Mouse (Mus musculus): ENCODE measurements around the gene Ryr3. TPM values are rescaled to one million over a fixed set of nuclear protein-coding genes. Genes with fewer than 3 reads are reported as not detected.

The Ryr3 gene
- polyA plus RNA-seq, 1 experiment from 2014 or later, result 2.1 TPM

DNA sequence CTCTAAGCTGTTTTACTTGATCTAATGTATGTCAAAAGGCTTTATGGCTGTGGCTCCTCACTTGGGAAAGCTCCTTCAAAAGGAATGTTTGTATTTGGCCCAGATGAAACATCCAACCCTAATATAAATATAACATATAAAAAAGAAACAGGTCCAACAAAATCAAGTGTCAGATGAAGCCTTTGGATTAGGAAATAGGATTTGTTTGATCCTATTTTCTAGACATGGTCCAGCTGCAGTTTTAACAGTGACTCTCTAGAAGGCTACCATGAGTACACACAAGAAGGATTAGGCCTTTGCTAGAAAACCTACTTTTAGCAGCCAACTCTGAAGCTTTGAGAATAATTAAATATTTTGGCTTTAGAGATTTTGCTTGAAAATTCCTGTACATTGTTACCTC is 38.8 kb downstream of the Ryr3 start:
- 0 out of 2 replicates have a peak, but pooled peaks cover 6% of the 10 kb centered on the region for H3K4me1 ChIP-seq (replicated peaks)
- no peak overlapping the region for H3K4me2 ChIP-seq (replicated peaks)
- no peak for ATAC-seq
- no peak overlapping the region for H3K9ac ChIP-seq (replicated peaks)
- no peak overlapping the region for H3K27ac ChIP-seq
- no peaks in the 10 kb centered on the region for H3K27me3 ChIP-seq
- H3K4me3 ChIP-seq (replicated peaks), result no peak overlapping the region
- H3K9me3 ChIP-seq, result no peaks in the 10 kb centered on the region
- no peaks in the 10 kb centered on the region for H3K36me3 ChIP-seq

DNA sequence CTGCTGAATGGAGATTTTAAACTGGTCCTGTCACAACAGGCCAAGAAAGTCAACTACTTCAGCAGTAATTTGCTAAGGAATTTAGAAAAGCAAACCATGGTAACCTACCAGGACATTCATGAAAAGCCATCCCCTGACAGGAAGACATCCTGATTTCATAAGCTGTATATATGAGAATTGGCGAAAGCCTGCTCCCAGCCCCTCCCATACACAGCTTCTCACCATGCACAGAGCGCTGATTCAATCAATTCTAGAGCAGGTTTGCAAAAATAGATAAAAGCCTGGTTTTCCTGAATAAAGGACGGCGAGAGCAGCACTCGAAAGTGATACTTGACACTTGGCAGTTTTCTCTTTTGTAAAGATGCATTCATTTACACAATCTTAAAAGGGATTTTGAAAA is 40.6 kb downstream of the Ryr3 start:
- Histone ChIP-seq H3K4me3 (replicated peaks) (no peak overlapping the region), H3K4me2 (replicated peaks) (no peak overlapping the region), H3K9me3 (no peaks in the 10 kb centered on the region), H3K4me1 (replicated peaks) (0 out of 2 replicates have a peak, but pooled peaks cover 6% of the 10 kb centered on the region), H3K36me3 (no peaks in the 10 kb centered on the region), H3K27me3 (no peaks in the 10 kb centered on the region), H3K9ac (replicated peaks) (no peak overlapping the region), H3K27ac (no peak overlapping the region)
- WGBS, result 45% methylated on average over 5 of the region's 5 CpGs
- no peak for ATAC-seq

DNA sequence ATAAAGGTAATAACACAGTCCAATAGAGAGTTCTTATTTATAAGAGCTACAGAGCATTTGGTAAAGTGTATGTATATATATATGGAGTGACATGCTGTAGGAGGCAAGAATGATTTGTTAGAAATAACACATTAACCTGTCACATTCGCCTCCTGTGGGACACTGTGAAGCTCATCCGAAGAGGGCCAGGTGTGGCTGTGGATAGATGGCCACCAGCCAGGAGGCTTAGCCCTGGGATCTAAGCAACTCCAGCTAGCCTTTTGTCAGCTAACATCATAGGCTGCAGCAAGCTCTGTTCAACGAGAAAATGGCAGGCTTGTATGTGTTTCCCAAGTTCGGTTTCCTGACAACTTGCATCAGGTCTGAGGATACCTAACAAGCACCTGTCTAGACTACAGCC is 48.8 kb downstream of the Ryr3 start:
- 93% methylated on average over 4 of the region's 4 CpGs for WGBS
- Histone ChIP-seq H3K9ac (replicated peaks) (no peak overlapping the region), H3K4me1 (replicated peaks) (no peaks in the 10 kb centered on the region), H3K27ac (no peak overlapping the region), H3K27me3 (no peaks in the 10 kb centered on the region), H3K9me3 (no peaks in the 10 kb centered on the region), H3K36me3 (no peaks in the 10 kb centered on the region), H3K4me3 (replicated peaks) (no peak overlapping the region), H3K4me2 (replicated peaks) (no peak overlapping the region)
- ATAC-seq, result no peak

DNA sequence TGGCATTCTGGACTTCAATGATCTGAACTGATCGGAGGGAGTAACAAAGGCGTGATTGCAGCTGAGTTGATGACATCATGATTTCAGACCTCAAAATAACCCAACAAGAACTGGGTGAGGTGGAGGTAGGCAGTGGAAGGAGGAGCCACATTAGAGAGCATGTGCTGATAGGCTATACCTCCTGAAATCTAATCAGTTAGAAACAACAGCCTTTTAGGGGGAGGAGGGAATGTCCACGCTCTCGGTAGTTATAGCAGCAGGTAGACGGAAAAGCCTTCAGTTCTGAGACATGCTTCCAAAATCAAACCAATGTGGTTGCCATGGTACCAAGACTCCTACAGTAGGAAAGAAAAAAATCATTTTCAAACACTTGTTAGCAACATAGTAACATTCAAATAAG is 55.4 kb downstream of the Ryr3 start:
- 86% methylated on average over 5 of the region's 5 CpGs for WGBS
- no peak for ATAC-seq

DNA sequence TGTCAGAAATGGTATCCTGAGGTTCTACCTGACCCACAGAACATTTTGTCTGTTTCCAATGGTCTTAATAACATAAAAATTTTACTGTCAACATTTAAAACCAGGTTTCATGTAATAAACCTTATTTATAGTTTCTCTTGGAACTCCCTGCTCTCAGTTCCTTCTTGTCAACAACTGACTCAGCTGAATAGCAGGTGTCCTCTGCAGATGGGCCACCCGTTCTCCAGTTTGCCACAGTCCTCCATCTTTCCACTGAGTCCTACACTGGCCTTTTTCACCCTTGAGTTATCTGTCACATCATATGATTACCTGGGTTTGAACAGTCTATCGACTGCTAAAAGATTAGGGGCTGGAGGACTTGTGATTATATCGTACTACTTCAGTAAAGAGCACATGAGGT is 79.1 kb downstream of the Ryr3 start:
- Histone ChIP-seq H3K4me1 (replicated peaks) (no peaks in the 10 kb centered on the region), H3K4me3 (replicated peaks) (no peak overlapping the region), H3K36me3 (no peaks in the 10 kb centered on the region), H3K9ac (replicated peaks) (no peak overlapping the region), H3K4me2 (replicated peaks) (no peak overlapping the region), H3K9me3 (no peaks in the 10 kb centered on the region), H3K27me3 (no peaks in the 10 kb centered on the region), H3K27ac (no peak overlapping the region)
- ATAC-seq, result no peak
- 85% methylated on average over 3 of the region's 3 CpGs for WGBS

More for the DNA sequence above, 55.4 kb downstream of the Ryr3 start:
- Histone ChIP-seq H3K9ac (replicated peaks) (no peak overlapping the region), H3K4me1 (replicated peaks) (no peaks in the 10 kb centered on the region), H3K27me3 (no peaks in the 10 kb centered on the region), H3K9me3 (no peaks in the 10 kb centered on the region), H3K36me3 (no peaks in the 10 kb centered on the region), H3K4me3 (replicated peaks) (no peak overlapping the region), H3K4me2 (replicated peaks) (no peak overlapping the region), H3K27ac (no peak overlapping the region)

DNA sequence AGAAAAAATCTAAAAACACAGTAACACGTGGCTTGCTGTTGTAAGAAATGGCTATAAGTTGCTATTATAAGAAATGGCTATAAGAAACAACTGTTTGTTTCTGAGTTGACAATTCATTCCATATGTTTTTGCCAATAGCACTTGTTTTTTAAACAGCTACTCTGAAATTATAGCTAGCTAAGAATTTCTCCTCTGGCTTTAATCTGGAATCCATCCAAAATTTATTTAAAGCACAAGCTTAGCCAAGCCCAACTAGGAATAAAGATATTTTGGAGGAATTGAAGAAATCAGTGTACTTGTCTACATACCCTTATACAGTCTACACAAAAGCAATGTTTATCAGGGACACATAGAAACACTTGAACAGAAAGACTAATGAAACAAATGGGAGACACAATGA is 93.4 kb downstream of the Ryr3 start:
- no peak for ATAC-seq
- WGBS, result 79% methylated on average over 1 of the region's 1 CpGs
- Histone ChIP-seq H3K9ac (replicated peaks) (no peak overlapping the region), H3K4me2 (replicated peaks) (no peak overlapping the region), H3K36me3 (no peaks in the 10 kb centered on the region), H3K4me1 (replicated peaks) (no peaks in the 10 kb centered on the region), H3K9me3 (no peaks in the 10 kb centered on the region), H3K27ac (no peak overlapping the region), H3K27me3 (no peaks in the 10 kb centered on the region), H3K4me3 (replicated peaks) (no peak overlapping the region)

DNA sequence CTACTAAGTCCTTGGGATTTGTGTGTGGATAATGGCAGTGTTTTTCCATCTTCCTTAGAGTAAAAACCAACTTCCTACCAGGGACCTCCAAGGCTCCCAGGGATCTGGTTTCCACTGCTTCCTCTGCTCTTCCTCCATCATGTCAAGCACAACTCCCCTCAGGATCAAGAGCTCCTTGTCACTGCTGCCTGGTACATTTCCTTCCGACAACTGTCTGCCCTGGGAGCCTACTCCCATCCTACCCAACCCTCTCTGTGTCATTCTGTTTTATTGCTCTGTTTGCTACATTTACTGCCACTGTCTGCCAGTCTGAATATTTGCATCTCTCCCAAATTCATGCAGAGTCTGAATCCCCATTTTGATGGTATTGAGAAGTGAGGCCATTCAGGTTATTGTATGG is 97.8 kb downstream of the Ryr3 start:
- ATAC-seq, result no peak
- no peaks in the 10 kb centered on the region for H3K27me3 ChIP-seq
- 91% methylated on average over 1 of the region's 1 CpGs for WGBS
- H3K9me3 ChIP-seq, result no peaks in the 10 kb centered on the region
- H3K9ac ChIP-seq (replicated peaks), result no peak overlapping the region
- no peaks in the 10 kb centered on the region for H3K36me3 ChIP-seq
- H3K4me2 ChIP-seq (replicated peaks), result no peak overlapping the region
- H3K27ac ChIP-seq, result no peak overlapping the region
- no peaks in the 10 kb centered on the region for H3K4me1 ChIP-seq (replicated peaks)
- H3K4me3 ChIP-seq (replicated peaks), result no peak overlapping the region

DNA sequence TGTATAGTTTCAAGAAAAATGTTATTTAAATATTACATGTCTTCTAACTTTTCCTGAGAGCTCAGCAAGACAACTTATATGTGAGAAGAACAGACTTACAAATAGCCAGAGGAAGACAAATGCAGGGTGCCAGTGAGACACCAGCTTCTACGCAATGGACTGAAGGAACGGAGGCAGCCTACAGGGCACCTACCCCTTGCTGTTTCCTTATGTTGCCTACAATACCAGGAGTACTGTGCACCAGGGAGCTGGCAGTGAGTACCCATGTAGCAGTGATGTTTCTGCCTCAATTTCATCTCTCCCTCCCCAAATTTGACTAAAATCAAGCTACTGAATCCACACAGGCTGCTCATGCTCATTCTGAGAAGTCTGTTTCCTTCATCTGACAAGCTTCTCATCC is 100.1 kb downstream of the Ryr3 start:
- H3K27me3 ChIP-seq, result no peaks in the 10 kb centered on the region
- no peak overlapping the region for H3K9ac ChIP-seq (replicated peaks)
- no peak overlapping the region for H3K27ac ChIP-seq
- no peaks in the 10 kb centered on the region for H3K9me3 ChIP-seq
- WGBS, result 81% methylated on average over 2 of the region's 2 CpGs
- no peak for ATAC-seq
- no peaks in the 10 kb centered on the region for H3K4me1 ChIP-seq (replicated peaks)
- H3K36me3 ChIP-seq, result no peaks in the 10 kb centered on the region
- no peak overlapping the region for H3K4me3 ChIP-seq (replicated peaks)
- no peak overlapping the region for H3K4me2 ChIP-seq (replicated peaks)

DNA sequence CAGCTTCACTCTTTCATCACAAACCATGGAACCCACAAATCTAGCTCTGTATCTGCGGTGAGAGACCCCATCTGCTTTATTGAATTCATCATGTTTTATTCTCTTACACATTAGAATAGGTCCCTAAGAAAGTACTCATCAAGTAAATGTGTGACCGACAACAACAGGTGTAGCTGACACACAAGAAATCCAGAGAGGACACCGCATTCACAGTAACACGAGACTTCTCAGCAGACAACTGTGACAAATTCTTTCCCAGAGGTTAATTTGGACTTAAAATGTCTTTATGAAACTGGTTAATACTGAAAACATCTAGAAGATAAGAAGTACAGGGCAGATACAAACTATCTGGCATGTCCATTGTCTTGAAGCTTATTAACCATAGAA is 101.0 kb downstream of the Ryr3 start:
- Histone ChIP-seq H3K4me3 (replicated peaks) (no peak overlapping the region), H3K4me2 (replicated peaks) (no peak overlapping the region), H3K27ac (no peak overlapping the region), H3K36me3 (no peaks in the 10 kb centered on the region), H3K9ac (replicated peaks) (no peak overlapping the region), H3K4me1 (replicated peaks) (no peaks in the 10 kb centered on the region), H3K27me3 (no peaks in the 10 kb centered on the region), H3K9me3 (no peaks in the 10 kb centered on the region)
- 88% methylated on average over 4 of the region's 4 CpGs for WGBS
- no peak for ATAC-seq

DNA sequence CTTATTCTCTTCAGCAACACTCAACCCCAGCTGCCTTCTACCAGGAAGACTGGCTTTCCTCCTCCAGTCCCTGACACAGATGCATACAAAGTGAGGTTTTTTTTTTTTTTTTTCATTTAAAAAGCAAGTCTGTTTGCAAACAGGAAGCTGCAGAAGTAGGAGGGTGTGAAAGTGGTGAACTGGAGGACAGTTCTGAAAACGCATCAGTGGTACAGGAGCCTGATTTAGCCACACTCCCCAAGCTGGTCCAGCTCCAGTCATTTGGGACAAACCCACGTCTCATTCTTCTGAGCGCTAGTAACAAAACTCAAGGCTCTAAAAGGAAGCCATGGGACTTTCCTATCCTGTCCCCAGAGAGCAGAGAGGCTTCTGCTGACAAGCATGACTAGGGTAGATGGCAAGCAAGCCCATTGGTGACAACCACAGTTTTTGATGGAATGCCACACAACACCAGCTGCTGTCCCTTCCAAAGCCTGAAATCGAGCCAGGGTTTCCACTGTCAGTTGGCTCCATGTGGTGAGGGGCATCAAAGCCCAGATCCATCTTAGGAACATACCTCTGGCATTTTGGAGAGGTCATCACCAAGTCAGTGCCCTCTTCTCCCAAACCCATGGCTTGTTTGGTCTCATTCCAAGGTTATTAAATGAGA is 101.5 kb downstream of the Ryr3 start:
- H3K27ac ChIP-seq, result no peak overlapping the region
- H3K4me3 ChIP-seq (replicated peaks), result no peak overlapping the region
- no peaks in the 10 kb centered on the region for H3K9me3 ChIP-seq
- 92% methylated on average over 4 of the region's 4 CpGs for WGBS
- H3K36me3 ChIP-seq, result no peaks in the 10 kb centered on the region
- no peak for ATAC-seq
- H3K4me1 ChIP-seq (replicated peaks), result no peaks in the 10 kb centered on the region
- no peak overlapping the region for H3K4me2 ChIP-seq (replicated peaks)
- no peak overlapping the region for H3K9ac ChIP-seq (replicated peaks)
- H3K27me3 ChIP-seq, result no peaks in the 10 kb centered on the region

DNA sequence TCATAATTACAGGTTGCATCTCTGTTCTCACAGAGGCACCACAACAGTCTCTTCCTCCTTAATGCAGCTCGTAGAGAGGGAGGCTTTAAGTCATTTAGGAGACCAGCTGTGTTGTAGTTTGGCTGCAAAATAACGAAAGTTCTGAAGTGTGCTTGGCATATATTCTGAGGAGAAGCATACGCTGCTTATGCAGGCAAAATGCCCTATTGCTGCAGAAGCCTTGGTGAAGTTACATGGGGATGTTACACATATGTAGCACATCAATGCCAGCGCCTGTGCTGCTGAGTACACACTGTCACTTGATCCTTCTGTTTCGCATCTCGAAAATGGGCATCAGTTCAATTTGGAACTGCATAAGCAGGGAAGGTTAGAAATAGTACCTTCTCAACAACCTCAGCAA is 112.3 kb downstream of the Ryr3 start:
- Histone ChIP-seq H3K4me2 (replicated peaks) (no peak overlapping the region), H3K27me3 (no peaks in the 10 kb centered on the region), H3K27ac (no peak overlapping the region)

DNA sequence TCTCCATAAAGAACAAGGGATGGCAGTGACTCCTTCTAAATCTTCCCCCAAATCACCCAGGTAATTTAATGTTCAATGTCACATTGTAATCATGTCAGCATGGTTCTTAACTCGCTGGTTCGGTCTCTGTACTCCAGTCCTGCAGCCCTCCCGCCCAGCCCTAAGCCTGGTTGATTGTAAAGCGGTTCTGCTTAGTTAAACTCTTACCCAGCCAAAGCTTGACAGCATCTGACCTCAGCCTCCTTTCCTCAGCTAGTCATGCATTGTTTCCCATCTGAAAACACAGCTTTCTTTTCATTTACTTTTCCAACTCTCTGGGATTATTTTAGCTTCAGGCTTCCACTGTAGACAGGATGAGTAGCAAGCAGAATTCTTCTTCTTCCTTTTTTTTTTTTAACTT is 121.7 kb downstream of the Ryr3 start:
- H3K9me3 ChIP-seq, result no peaks in the 10 kb centered on the region
- no peak overlapping the region for H3K27ac ChIP-seq
- H3K4me3 ChIP-seq (replicated peaks), result no peak overlapping the region
- WGBS, result 66% methylated on average over 4 of the region's 4 CpGs
- H3K27me3 ChIP-seq, result no peaks in the 10 kb centered on the region
- no peak for ATAC-seq
- no peaks in the 10 kb centered on the region for H3K36me3 ChIP-seq
- H3K4me2 ChIP-seq (replicated peaks), result no peak overlapping the region
- no peaks in the 10 kb centered on the region for H3K4me1 ChIP-seq (replicated peaks)
- no peak overlapping the region for H3K9ac ChIP-seq (replicated peaks)

More for the DNA sequence above, 112.3 kb downstream of the Ryr3 start:
- no peak overlapping the region for H3K9ac ChIP-seq (replicated peaks)
- no peaks in the 10 kb centered on the region for H3K4me1 ChIP-seq (replicated peaks)
- no peak overlapping the region for H3K4me3 ChIP-seq (replicated peaks)
- 89% methylated on average over 6 of the region's 6 CpGs for WGBS
- no peaks in the 10 kb centered on the region for H3K9me3 ChIP-seq
- ATAC-seq, result no peak
- no peaks in the 10 kb centered on the region for H3K36me3 ChIP-seq

DNA sequence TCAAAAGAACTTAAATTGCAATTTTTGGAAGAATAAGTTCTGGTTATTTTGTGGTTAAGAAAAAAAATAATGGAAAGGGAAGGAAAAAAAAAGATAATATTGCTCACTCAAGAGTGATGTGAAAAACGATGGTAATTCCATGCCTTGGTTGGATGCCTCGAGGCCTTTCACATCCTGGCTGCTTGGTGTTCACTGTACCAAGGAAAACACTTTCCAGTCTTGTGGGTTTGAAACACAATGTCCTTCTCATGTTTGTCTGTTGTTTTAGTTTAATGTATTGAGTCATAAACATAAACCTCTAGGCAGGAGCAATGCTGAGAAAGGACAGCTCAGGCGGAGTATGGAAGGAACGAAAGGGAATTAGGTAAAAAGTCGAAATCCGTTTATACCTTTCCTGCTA is 122.8 kb downstream of the Ryr3 start:
- Histone ChIP-seq H3K4me1 (replicated peaks) (no peaks in the 10 kb centered on the region), H3K4me2 (replicated peaks) (no peak overlapping the region), H3K36me3 (no peaks in the 10 kb centered on the region), H3K9me3 (no peaks in the 10 kb centered on the region), H3K4me3 (replicated peaks) (no peak overlapping the region), H3K9ac (replicated peaks) (no peak overlapping the region), H3K27me3 (no peaks in the 10 kb centered on the region), H3K27ac (no peak overlapping the region)
- WGBS, result 88% methylated on average over 6 of the region's 6 CpGs
- no peak for ATAC-seq
